Mouse (Mus musculus): ENCODE measurements around the gene Syt13. TPM values are rescaled to one million over a fixed set of nuclear protein-coding genes. Genes with fewer than 3 reads are reported as not detected.
A peak's percentile ranks its signal among the peaks of the same experiment; 100 is the strongest.

Gene Syt13
- polyA plus RNA-seq, 1 experiment from 2014 or later: 11.1 TPM

- H3K4me3 ChIP-seq: no peak overlapping the region
- peaks cover 25% of the 10 kb centered on the region for H3K4me1 ChIP-seq
- no peak for DNase-seq (ENCODE audit: low spot score)
- no peaks in the 10 kb centered on the region for H3K27me3 ChIP-seq (ENCODE audit: low read depth, poor library complexity, severe bottlenecking)
- no peaks in the 10 kb centered on the region for H3K36me3 ChIP-seq
- 21% methylated on average over 10 of the region's 10 CpGs for WGBS
- H3K9me3 ChIP-seq (replicated peaks): no peaks in the 10 kb centered on the region
- H3K27ac ChIP-seq (replicated peaks): 0 out of 2 replicates have a peak overlapping the region, but pooled peaks have one; percentile 33
These were observed 19.5 kb downstream of the Syt13 start for GRCm38 (mm10) chr2:92934312-92934982.

DNA sequence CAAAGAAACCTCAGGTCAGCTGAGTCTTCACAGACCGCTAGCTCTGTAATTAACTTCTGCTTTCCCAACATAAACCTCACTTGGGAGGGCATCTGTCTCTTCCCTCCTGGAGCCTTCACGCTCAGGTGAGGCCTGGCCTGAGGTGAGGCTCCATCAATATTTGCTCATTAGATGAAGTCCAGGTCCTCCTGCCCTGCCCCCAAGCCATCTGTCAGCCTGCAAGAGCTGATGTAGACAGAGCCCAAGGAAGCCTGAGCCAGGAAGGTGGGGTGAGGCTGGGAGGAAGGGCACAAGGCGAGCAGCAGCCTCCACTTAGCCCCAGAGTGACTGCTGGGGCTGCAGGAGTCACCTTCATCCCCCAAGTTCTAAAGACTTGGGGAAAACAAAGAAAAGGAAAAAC, 20.6 kb downstream of the Syt13 start:
- Histone ChIP-seq H3K4me3 (no peak overlapping the region), H3K4me1 (peaks cover 25% of the 10 kb centered on the region), H3K36me3 (no peaks in the 10 kb centered on the region), H3K9me3 (replicated peaks) (no peaks in the 10 kb centered on the region), H3K27ac (replicated peaks) (0 out of 2 replicates have a peak overlapping the region, but pooled peaks have one; percentile 46), H3K27me3 (ENCODE audit: low read depth, poor library complexity, severe bottlenecking) (no peaks in the 10 kb centered on the region)
- no peak for DNase-seq (ENCODE audit: low spot score)
- WGBS: 57% methylated on average over 3 of the region's 3 CpGs

GRCm38 (mm10) chr2:92938063-92938462, 23.2 kb downstream of the Syt13 start:
- no peaks in the 10 kb centered on the region for H3K27me3 ChIP-seq (ENCODE audit: low read depth, poor library complexity, severe bottlenecking)
- no peak overlapping the region for H3K27ac ChIP-seq (replicated peaks)
- no peaks in the 10 kb centered on the region for H3K9me3 ChIP-seq (replicated peaks)
- peaks cover 20% of the 10 kb centered on the region for H3K4me1 ChIP-seq
- no peak overlapping the region for H3K4me3 ChIP-seq
- DNase-seq (ENCODE audit: low spot score): no peak
- 94% methylated on average over 5 of the region's 5 CpGs for WGBS
- no peaks in the 10 kb centered on the region for H3K36me3 ChIP-seq

GRCm38 (mm10) chr2:92938827-92939226, 23.9 kb downstream of the Syt13 start:
- no peaks in the 10 kb centered on the region for H3K36me3 ChIP-seq
- peaks cover 18% of the 10 kb centered on the region for H3K4me1 ChIP-seq
- no peak for DNase-seq (ENCODE audit: low spot score)
- no peaks in the 10 kb centered on the region for H3K9me3 ChIP-seq (replicated peaks)
- no peaks in the 10 kb centered on the region for H3K27me3 ChIP-seq (ENCODE audit: low read depth, poor library complexity, severe bottlenecking)
- no peak overlapping the region for H3K27ac ChIP-seq (replicated peaks)
- WGBS: 95% methylated on average over 7 of the region's 7 CpGs
- no peak overlapping the region for H3K4me3 ChIP-seq

GRCm38 (mm10) chr2:92940963-92941362, 26.1 kb downstream of the Syt13 start:
- Histone ChIP-seq H3K4me1 (no peaks in the 10 kb centered on the region), H3K4me3 (no peak overlapping the region), H3K27ac (replicated peaks) (no peak overlapping the region), H3K9me3 (replicated peaks) (no peaks in the 10 kb centered on the region), H3K27me3 (ENCODE audit: low read depth, poor library complexity, severe bottlenecking) (no peaks in the 10 kb centered on the region; the same call in 1 of the 2 replicates), H3K36me3 (no peaks in the 10 kb centered on the region)
- WGBS: 85% methylated on average over 9 of the region's 9 CpGs
- DNase-seq (ENCODE audit: low spot score): no peak

DNA sequence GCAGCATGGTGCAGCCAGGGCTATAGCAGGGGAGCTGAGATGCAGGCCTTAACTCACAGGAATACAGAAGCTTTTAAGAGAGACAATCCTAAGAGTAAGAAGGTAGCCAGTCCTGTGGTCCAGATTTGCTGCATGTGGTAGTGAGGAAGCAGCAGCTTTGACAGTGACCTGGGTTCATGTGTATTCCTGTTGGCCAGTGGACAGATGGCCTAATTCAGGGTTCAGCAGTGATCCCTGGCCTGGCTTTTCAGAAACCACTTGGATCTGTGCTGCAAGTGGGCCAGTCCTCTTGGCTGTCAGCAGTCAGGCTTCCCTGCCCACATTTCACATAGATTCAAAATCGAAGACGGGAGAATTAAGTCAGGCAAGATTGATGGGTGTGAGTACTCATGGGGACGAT, 26.6 kb downstream of the Syt13 start:
- no peak for DNase-seq (ENCODE audit: low spot score)
- no peaks in the 10 kb centered on the region for H3K36me3 ChIP-seq
- no peaks in the 10 kb centered on the region for H3K4me1 ChIP-seq
- H3K27me3 ChIP-seq (ENCODE audit: low read depth, poor library complexity, severe bottlenecking): no peaks in the 10 kb centered on the region; the same call in 1 of the 2 replicates
- H3K9me3 ChIP-seq (replicated peaks): no peaks in the 10 kb centered on the region
- H3K4me3 ChIP-seq: no peak overlapping the region
- 87% methylated on average over 3 of the region's 3 CpGs for WGBS
- no peak overlapping the region for H3K27ac ChIP-seq (replicated peaks)

DNA sequence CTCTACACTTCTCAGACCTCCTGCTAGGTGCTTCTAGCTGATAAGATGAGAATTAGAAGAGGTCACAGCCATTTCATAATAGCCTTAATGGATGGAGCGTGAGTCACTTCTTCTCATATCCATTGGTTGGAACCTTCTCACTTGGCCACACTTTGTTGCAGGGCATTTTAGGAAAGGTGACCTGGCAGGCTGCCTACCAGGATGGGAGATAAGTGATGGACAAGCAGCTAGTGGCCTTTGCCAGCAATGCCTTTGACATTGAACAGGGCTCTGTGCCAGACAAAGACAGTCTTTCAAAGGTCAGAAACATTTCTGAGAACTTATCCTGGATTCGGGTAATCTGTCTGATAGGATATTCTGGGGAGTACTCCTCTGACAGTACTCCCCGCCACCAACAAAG, 28.5 kb downstream of the Syt13 start:
- H3K27me3 ChIP-seq (ENCODE audit: low read depth, poor library complexity, severe bottlenecking): peaks cover 5% of the 10 kb centered on the region
- no peak for DNase-seq (ENCODE audit: low spot score)
- H3K36me3 ChIP-seq: no peaks in the 10 kb centered on the region
- H3K27ac ChIP-seq (replicated peaks): no peak overlapping the region
- H3K4me3 ChIP-seq: no peak overlapping the region
- WGBS: 88% methylated on average over 3 of the region's 3 CpGs
- no peaks in the 10 kb centered on the region for H3K9me3 ChIP-seq (replicated peaks)
- H3K4me1 ChIP-seq: peaks cover 13% of the 10 kb centered on the region

GRCm38 (mm10) chr2:92944356-92944755, 29.5 kb downstream of the Syt13 start:
- H3K9me3 ChIP-seq (replicated peaks): no peaks in the 10 kb centered on the region
- no peak overlapping the region for H3K4me3 ChIP-seq
- peaks cover 5% of the 10 kb centered on the region for H3K27me3 ChIP-seq (ENCODE audit: low read depth, poor library complexity, severe bottlenecking)
- H3K4me1 ChIP-seq: peaks cover 21% of the 10 kb centered on the region
- no peak for DNase-seq (ENCODE audit: low spot score)
- no peak overlapping the region for H3K27ac ChIP-seq (replicated peaks)
- 89% methylated on average over 3 of the region's 3 CpGs for WGBS
- H3K36me3 ChIP-seq: no peaks in the 10 kb centered on the region

DNA sequence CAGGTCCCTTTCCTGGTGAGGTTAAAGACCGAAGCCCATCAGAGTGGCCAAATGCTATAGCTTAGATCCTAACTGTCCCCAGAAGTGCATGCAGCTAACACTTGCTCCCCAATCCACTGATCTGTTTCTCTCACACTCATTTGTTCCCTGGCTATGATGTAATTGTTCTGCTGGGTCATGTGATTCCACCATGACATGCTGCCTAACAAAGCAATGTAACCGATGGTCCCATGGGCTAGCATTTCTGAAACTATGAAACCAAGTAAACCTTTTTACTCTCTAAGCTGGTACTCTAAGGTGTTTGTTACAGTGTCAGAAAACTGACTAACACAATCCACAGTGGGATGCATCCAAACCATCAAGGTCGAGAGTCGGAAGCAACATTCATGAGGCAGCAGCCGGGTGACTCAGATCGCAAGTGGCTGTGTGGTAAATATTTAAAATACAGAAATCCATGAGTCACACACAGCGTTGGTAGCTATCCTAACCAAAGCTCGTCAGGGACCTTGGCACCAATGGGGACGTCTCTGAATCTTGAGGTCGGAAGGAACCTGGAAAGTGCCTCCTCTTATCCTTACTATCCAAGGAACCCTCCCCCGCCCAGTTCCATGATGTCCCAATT, 30.3 kb downstream of the Syt13 start:
- H3K4me1 ChIP-seq: peaks cover 26% of the 10 kb centered on the region
- H3K36me3 ChIP-seq: no peaks in the 10 kb centered on the region
- 93% methylated on average over 11 of the region's 11 CpGs for whole genome bisulfite sequencing
- H3K4me3 ChIP-seq: no peak overlapping the region
- DNase-seq (ENCODE audit: low spot score): no peak
- peaks cover 5% of the 10 kb centered on the region for H3K27me3 ChIP-seq (ENCODE audit: low read depth, poor library complexity, severe bottlenecking)
- no peaks in the 10 kb centered on the region for H3K9me3 ChIP-seq (replicated peaks)
- no peak overlapping the region for H3K27ac ChIP-seq (replicated peaks)

GRCm38 (mm10) chr2:92945824-92946598, 31.1 kb downstream of the Syt13 start:
- 89% methylated on average over 11 of the region's 11 CpGs for WGBS
- H3K36me3 ChIP-seq: no peaks in the 10 kb centered on the region

DNA sequence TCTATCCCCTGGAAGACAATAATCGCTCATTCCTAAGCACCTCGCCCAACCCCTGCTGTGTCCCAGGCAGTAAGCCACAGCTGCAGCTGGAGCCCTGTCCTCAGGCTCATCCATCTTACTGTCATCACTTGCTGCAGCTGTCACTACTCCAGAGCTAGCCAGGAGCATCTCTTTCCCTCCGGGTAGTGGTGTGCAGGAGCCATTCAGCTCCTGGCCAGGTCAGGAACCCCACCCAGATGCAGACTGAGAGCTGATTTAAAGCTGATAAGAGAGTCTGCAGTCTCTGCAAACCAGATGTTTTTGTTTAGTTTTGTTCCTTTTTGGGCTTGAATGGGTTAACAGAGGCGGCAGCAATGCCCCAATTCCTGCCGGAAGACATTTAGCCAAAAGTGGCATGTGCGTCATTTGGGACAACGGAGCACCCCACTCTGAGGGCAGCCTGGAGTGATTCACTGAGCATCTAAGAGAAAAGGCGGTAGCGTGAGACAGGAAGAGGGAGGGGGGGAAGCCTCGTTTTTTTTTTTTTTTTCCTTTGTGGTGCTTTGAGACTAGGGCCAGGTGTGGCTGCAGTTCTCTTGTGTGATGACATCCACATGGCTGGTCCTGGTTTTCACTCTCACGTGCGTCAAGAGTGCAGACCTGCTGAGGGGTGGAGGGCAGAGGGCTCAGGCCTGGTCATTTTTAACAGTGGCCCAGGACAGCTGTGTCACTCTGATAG, 33.2 kb downstream of the Syt13 start:
- H3K27ac ChIP-seq (replicated peaks): no peak overlapping the region
- no peaks in the 10 kb centered on the region for H3K36me3 ChIP-seq
- H3K4me3 ChIP-seq: no peak overlapping the region
- peaks cover 26% of the 10 kb centered on the region for H3K4me1 ChIP-seq
- peaks cover 5% of the 10 kb centered on the region for H3K27me3 ChIP-seq (ENCODE audit: low read depth, poor library complexity, severe bottlenecking)
- no peak for DNase-seq (ENCODE audit: low spot score)
- no peaks in the 10 kb centered on the region for H3K9me3 ChIP-seq (replicated peaks)
- WGBS: 19% methylated on average over 12 of the region's 12 CpGs

More at GRCm38 (mm10) chr2:92945824-92946598, 31.1 kb downstream of the Syt13 start:
- Histone ChIP-seq H3K27ac (replicated peaks) (0 out of 2 replicates have a peak overlapping the region, but pooled peaks have one; percentile 18), H3K27me3 (ENCODE audit: low read depth, poor library complexity, severe bottlenecking) (peaks cover 5% of the 10 kb centered on the region), H3K4me1 (peaks cover 26% of the 10 kb centered on the region), H3K9me3 (replicated peaks) (no peaks in the 10 kb centered on the region), H3K4me3 (no peak overlapping the region)
- no peak for DNase-seq (ENCODE audit: low spot score)

GRCm38 (mm10) chr2:92948699-92949300, 33.9 kb downstream of the Syt13 start:
- Histone ChIP-seq H3K36me3 (no peaks in the 10 kb centered on the region), H3K27ac (replicated peaks) (no peak overlapping the region), H3K9me3 (replicated peaks) (no peaks in the 10 kb centered on the region), H3K27me3 (ENCODE audit: low read depth, poor library complexity, severe bottlenecking) (peaks cover 5% of the 10 kb centered on the region), H3K4me1 (peaks cover 26% of the 10 kb centered on the region), H3K4me3 (no peak overlapping the region)
- 65% methylated on average over 7 of the region's 7 CpGs for WGBS
- DNase-seq (ENCODE audit: low spot score): no peak
